Mouse (Mus musculus) 3T3-L1 (cell line): ENCODE data around the gene Traf3ip2.

Source experiments
- DNase-seq: peaks from one replicate; pipeline ENCODE4 v3.0.0-alpha.2; 2015; ENCODE audit warnings: low read depth, low spot score

Traf3ip2 gene

DNA sequence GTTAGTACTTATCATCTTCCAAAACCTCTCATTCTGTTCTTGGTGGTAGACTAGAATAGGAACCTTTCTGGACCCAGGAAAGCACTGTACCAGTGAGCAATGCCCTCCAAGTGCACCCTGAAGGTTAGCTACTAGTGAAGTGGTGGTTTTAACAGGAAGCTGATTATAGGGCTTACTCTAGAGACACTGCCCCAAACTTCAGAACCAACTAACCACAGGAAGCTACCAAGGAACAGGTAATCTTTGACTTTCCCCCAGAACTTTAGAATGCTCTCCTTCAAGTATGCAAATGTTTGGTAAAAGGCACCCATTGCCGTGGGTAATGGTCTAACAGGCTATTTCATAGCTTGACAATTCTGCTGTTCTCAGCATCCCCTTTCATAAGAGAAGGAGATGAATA is 12.6 kb upstream of the Traf3ip2 start:
- no peak for DNase-seq

DNA sequence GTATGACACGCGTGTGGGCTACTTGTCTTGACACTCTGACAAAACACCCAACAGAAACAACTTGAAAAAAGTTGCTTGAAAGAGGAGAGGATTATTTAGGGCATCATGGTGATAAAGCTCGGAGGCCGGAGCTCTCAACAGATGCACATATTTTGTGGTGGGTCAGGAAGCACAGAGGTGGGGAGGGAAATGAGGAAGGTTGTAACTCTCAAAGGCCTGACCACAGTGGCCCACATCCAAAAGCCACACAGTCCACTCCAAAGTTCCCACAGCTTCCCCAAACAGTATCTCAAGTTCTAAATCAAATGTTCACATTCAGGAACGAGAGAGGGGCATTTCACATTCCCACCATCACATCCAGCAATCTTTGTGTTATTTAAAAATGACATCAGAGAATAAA is 11.7 kb upstream of the Traf3ip2 start:
- DNase-seq: no peak

DNA sequence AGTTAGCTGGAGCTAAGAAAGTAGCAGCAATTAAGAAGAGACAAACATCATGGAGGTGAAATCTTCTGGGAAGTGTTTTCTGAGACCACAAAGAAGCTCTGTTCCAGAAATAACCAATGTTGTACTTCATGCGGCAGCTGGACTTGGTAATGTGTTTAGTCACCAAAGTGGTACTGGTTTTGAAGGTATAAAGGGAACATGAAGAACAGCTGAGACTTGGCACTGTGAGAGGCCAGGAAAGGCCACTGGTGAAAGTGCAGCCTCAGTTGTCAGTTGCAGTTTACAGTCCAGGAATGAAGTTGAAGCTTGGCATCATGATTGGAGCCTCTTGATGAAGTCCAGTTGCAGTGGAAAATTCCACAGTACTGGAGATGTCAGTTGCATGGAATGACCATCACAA is 6.3 kb upstream of the Traf3ip2 start:
- no peak for DNase-seq

- no peak for DNase-seq
Observed at GRCm38 (mm10) chr10:39611234-39611633, 1.5 kb upstream of the Traf3ip2 start.

DNA sequence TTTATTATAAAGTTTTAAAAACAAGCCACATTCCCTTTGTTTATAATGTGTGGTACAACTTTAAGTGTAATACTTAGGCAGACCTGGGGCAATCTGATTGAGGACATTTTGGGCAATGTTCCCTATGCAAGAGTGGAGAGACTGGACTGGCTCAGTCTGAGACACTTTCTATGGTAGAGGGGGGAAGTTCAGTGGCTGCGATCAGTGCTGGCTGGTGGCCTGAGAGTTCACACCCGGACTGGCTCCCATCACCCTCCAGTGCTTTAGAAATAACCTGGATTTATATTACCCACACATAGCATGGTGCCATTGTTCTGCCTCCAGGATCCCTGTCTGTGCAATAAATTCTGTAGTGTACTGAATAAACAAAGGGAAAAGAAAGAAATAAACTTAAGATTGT is 603 bp upstream of the Traf3ip2 start:
- DNase-seq: peak; percentile 6

- peak; percentile 89 for DNase-seq
Observed at GRCm38 (mm10) chr10:39612989-39613831, 476 bp downstream of the Traf3ip2 start.

DNA sequence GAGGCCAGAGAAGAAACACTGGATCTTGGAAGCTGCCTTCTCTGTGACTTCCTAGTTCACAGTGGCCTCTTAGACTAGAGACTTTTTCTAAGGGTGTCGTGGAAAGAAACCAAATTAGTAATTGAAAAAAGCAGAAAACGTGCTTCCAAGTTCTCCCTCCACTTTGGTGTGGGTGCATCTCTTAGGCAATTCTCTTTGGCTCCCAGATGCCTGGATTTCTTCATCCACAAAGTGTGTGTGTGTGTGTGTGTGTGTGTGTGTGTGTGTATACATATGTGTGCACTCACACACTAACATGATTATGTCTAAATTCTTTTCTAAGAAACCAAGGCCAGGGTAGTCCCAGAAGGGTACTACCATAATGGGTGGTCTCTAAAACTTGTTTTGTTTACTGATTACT is 1.2 kb downstream of the Traf3ip2 start:
- DNase-seq: peak; percentile 55

GRCm38 (mm10) chr10:39614676-39615075 is 1.9 kb downstream of the Traf3ip2 start:
- peak; percentile 88 for DNase-seq

DNA sequence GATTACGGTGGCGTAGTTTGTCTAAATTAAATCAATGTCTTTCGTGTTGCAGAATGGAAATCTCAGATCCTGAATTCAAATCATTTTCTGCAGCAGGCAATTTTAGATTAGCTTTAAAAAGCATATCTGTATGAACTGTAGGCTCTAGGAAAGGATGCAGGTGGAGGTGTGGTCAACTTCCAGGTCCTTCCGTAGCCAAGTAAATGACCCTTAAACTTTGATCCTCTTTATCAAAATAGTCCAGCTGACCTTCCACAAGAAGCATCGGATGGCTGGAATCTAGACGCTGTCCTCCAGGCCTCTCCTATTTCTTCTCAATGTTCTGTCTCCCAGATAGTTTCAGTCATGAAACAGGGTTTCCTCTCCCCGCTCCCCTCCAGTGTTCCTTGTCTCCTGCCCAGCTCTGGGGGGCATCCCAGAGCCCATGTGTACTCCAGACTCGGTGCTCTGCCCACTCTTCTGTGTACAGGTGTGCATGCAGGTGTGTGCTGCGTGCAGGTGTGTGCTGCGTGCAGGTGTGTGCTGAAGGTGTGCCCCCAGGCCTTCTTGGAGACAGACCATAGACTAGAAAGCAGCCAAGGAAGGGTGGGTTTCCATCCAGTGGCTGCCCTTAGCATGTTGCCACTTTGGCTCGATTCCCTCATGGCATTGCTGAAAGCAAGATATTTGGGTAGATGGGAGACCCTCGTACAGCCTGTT is 2.9 kb downstream of the Traf3ip2 start:
- DNase-seq: no peak

- DNase-seq: no peak
Observed at GRCm38 (mm10) chr10:39616230-39616590, 3.5 kb downstream of the Traf3ip2 start.

DNA sequence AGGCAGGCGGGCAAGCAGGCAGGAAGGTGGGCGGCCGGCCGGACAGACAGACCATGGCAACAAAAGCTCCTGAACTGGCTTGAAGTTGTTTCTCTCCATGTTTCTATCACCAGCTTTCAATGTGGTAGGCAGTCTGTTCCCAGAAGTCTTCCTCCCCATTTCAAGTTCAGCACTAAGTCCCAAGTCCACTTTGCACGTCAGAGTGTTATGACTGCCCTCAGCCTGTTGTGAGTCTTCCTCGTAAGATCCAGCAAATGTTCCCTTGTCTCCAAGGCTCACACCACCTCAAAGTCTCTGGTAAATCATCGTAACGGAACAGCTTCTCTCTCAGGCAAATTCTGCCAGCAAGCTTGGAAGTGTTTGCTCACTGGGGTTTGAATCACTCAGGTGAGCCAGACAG is 3.9 kb downstream of the Traf3ip2 start:
- DNase-seq: no peak

- no peak for DNase-seq
Observed at GRCm38 (mm10) chr10:39618431-39618830, 5.7 kb downstream of the Traf3ip2 start.

- DNase-seq: no peak
Observed at GRCm38 (mm10) chr10:39620626-39621025, 7.9 kb downstream of the Traf3ip2 start.

DNA sequence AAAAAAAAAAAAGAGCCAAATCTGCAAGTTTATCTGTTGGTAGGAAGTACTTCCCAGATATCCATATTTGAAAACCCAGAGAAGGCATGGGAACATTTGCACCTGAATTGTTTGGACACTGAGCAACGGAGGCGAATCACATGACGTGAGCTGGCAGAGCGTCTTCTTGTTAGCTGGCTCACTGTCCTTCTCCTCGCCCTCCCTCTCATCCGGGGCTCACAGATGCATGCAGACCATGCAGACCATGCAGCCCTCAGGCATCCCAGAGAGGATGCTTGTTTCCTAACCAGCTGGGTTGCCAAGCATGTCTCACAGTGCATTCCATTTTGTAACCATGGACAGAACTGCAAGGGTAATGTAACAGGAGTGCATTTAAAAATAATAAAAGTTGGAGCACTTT is 11.1 kb downstream of the Traf3ip2 start:
- no peak for DNase-seq

DNA sequence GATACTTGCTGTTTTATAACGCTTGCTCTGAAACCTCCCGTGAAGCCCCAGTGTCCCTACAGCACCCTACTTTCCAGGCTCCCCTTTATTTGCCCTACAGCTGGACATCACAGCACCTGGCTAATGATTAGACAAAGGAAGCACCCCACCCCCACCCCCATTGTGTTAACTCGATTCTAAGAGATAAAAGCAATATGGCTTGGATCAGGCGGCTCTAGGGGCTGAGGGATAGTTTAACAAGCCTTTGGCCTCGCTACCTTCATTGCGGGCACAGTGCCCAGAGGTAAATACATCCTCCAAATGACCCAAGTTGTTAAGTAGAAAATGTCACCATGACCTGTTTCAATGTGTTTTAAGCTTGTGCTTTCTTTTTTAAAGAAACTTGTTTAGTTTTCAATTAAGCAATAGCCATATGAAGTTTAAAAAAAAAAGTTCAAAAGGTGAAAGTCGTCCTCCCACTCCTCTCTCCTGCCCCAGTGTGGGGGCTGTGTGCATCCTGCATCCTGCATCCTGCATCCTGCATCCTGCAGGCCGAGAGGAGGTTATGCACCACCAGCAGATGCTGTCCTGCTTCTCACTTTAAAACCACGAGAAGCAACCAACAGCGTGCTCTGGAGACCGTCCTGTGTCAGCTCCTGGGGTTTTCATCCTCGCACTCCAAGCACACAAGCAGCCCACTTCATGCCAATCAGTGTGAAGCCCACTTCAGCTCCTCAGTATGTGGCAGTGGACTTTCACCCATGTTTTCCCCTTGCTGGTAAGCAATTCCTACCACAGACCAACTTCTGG is 12.3 kb downstream of the Traf3ip2 start:
- no peak for DNase-seq

- DNase-seq: peak; percentile 36
Observed at GRCm38 (mm10) chr10:39625626-39626260, 13.0 kb downstream of the Traf3ip2 start.

DNA sequence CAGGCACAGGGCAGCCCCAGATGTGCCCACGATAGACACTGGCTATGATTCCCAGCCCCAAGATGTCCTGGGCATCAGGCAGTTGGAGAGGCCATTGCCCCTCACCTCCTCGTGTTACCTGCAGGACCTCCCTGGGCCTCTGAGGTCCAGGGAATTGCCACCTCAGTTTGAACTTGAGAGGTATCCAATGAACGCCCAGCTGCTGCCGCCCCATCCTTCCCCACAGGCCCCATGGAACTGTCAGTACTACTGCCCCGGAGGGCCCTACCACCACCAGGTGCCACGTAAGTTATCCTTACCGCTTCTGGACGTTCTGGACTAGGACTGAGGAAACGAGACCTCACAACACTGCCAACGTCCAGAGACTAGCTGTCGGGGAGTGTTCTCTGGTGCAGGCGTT is 13.6 kb downstream of the Traf3ip2 start:
- DNase-seq: no peak

- no peak for DNase-seq
Observed at GRCm38 (mm10) chr10:39628799-39629517, 16.2 kb downstream of the Traf3ip2 start.

DNA sequence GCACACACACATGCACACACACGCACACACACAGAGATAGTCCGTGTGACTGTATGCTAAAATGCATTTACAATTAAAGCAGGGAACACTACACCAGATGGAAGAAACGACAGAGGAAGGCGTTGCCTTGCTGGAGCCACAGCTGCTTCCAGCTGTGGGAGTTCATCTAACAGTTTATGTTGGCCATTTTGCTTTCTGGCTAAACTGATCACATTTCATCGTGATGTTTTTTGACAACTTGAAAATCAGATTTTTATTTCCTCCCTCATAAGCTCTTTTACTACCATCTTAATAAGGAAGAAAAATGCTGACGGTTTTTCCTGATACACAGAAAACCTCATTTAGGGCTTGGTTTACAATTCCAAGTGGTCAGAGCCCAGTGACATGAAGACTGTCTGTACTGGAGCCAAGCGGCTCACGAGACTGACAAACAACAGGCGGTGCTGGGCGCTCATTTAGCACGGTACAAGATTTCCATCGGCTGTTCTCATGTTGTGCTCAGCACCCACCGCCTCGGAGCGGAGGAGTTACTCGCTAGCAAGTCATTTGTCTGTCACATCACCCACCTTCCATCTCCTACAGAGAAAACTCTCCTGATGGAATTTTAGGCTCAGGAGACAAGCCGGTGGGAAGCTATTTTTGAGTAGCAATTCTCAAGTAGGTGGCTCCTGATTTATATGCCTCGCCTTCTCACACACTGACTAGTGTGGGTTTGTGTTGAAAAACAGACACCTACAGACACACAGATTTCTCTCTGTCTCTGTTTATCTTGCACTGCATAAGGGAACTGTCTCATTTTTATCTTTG is 17.2 kb downstream of the Traf3ip2 start:
- DNase-seq: no peak

GRCm38 (mm10) chr10:39630811-39631210 is 18.1 kb downstream of the Traf3ip2 start:
- DNase-seq: no peak
